Mouse (Mus musculus) lung, postnatal 4 days (tissue): ENCODE results near the gene Prdm8.

Experiments used
- DNase-seq, 2 experiments: peaks; one replicate each; pipeline ENCODE4 v3.0.0; 2021

Prdm8 gene

DNA sequence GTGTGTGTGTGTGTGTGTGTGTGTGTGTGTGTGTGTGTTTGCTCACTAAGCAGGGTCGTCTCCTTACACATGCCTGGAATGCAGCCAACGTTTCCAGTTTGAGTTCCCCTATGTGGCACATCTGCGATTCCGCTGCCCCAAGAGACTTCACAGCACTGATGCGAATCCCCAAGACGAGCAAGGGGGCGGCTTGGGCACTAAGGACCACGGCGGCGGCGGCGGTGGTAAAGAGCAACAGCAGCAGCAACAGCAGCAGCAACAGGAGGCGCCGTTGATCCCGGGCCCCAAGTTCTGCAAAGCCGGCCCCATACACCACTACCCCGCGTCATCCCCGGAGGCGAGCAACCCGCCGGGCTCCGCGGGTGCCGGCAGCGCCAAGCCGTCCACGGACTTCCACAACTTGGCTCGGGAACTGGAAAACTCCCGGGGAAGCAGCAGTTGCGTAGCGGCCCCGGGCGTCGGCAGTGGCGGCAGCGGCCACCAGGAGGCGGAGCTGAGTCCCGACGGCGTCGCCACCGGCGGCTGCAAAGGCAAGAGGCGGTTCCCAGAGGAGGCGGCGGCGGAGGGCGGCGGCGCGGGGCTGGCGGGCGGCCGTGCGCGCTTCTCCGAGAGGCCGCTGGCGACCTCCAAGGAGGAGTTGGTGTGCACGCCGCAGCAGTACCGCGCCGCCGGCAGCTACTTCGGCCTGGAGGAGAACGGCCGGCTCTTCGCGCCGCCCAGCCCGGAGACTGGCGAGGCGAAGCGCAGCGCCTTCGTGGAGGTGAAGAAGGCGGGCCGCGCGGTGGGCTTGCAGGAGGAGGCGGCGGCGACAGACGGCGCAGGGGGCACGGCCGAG, 18.2 kb downstream of the Prdm8 start:
- peak; percentile 90 to 91 for DNase-seq

DNA sequence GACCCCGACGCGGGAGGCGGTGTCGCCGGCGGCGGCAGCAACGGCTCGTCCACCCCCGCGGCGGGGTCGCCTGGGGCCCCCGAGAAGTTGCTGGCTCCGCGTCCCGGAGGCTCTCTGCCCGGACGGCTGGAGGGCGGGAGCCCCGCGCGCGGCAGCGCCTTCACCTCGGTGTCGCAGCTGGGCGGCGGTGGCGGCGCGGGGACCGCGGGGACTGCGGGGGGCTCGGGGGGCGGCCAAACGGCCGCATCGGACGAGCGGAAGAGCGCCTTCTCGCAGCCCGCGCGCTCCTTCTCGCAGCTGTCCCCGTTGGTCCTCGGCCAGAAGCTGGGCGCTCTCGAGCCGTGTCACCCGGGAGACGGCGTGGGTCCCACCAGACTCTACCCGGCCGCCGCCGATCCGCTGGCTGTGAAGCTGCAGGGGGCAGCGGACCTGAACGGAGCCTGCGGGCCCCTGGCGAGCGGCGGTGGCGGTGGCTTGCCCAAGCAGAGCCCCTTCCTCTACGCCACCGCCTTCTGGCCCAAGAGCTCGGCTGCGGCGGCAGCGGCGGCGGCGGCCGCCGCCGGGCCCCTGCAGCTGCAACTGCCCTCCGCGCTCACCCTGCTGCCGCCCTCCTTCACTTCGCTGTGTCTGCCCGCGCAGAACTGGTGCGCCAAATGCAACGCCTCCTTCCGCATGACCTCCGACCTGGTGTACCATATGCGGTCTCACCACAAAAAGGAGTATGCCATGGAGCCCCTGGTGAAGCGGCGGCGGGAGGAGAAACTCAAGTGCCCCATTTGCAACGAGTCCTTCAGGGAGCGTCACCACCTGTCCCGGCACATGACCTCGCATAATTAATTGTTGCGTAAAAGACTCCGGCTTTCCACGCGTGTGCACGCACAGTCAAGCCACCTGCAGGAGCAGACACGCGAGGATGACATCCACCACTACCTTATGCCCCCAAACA, 19.1 kb downstream of the Prdm8 start:
- DNase-seq = peak; percentile 52 to 60

DNA sequence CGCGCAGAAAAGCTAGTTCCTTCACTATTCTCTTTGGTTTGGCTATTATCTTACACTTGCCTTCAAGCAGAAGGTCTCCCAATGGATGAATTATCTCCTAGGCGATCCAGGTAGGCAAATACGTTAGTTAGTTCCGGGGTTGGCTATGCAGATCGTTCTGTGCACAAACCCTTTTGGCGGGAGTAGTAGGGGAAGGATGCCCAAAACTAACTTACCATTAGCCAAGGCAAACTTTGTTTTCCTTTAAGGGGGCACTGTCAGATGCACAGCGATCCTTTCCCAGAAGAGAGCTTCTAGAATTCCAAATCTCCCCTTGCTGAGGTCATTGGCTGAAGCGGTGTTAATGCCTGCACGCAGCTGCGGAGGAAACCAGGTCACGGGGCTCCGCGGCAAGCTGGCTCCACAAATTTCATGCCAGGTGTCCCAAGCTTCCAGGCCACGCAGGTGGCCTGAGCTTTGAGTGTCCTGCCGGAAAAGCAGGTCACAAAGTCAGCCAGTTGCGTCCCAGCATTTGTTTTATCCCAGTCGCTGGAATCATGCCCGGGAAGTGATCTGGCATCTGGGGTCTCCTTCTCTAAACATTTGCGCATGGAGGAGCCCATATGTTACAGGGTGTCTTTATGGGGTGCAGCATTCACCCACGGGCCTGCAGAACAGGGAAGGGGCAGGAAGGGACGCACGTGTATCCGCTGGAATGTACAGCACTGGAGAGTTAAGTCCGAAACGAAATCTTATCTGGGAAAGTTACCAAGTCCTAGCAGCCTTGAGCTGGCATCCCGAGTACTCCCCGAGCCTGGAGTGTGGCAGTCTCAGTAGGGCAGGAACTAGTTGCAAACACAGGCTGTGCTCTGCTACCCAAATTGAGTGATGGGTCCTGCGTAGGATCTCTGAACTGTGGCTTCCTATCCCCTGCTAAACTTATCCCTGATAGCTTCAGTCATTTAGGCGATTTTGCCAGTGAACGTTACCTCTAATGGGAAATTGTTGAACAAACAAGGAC, 22.5 kb downstream of the Prdm8 start:
- DNase-seq = peak; percentile 13 to 40

DNA sequence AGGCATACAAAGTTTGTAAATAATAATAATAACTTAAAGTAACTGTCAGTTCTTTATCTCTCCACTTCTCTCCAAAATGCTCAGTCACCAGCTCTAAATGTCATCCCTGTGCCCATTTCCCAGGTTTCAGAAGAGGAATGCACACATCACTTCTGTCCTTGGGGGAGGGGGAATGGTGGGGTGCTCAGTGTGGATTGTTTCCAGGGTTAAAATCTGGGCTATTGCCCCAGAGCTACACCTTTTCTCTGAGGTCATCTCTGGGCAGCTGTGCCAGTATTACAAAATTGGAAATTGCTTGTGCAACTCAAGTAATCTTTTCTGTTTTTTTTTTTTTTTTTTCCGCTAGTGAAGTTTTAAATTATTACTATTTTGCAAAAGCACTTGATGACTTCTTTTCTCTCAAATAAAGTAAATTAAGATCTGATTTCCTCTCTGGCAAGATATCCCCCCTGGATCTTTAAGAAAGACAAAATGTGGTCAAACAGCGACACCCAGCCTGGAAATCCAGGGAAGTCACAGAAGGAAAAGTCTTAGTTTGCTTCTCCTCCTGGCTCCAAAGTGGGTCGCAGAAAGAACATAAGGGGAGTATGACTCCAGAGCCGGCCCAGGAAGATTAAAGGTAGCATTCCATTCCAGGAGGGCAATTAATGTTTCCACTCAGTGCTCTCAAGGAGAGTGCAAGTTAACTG, 25.4 kb downstream of the Prdm8 start:
- DNase-seq = no peak

DNA sequence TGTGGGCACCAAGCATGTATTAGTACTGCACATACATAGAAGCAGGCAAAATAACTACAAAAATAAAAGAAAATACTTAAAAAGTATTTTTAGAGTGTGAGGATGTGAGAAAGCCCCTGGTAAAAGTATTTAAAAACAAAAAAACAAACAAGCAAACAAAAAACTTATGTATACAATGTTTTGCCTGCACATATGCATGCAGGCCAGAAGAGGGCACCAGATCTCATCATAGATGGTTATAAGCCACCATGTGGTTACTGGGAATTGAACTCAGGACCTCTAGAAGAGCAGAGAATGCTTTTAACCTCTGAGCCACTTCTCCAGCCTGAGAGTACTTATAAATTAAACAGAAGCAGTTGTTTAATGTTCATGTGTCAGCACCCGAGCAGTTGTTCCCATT, 28.0 kb downstream of the Prdm8 start:
- DNase-seq = no peak

DNA sequence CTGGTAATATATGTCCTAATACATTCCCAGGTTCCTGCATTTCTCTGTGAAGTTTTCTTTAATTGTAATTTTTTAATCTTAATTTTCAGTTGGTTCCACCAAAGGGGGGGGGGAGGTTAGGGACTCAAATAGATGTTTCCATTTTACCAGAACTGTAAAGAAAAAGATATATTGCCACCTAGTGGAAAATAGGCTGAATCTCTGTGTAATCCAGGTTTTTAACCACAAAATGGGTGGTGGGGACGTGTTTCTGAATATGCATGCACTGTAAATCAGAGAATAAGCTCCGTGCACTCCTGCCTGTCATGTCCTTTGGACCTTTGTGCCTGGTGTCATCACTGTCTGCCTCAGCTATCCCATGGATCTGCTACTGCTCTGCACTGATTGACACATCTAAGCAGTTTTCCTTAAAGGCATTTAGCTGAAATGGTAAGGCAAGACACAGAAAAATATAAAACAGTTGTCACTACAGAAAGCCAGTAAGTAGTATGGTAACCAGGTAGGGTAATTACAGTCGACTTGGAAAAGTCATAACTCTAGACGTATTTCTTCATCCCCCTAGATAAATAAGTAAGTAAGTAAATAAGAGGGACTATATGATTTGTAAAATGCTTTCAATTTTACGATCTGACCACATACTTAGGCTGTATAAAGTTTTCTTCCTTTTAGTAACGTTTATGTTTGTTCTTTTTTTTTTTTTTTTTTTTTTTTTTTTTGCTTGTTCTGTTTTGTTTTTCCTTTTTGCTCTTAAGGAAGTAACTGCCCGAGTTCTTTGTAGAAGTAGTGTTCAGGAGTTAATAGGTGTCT, 31.6 kb downstream of the Prdm8 start:
- DNase-seq = no peak

DNA sequence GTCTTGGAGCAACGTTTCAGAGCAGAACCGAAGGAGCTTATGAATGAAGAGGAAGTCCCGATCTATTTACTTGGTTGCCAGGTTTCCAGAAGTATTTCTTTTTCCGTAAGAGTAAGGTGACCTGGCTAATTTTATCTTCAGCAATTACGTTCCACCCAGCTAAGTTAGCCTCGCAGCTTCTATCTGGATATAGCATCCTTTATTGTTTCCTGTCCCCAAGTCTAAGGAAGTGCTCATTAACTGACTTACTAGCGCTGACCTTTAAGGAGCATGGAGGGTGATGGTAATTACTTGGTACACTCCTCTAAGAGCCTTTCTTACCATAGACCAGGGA, 32.2 kb downstream of the Prdm8 start:
- no peak for DNase-seq

DNA sequence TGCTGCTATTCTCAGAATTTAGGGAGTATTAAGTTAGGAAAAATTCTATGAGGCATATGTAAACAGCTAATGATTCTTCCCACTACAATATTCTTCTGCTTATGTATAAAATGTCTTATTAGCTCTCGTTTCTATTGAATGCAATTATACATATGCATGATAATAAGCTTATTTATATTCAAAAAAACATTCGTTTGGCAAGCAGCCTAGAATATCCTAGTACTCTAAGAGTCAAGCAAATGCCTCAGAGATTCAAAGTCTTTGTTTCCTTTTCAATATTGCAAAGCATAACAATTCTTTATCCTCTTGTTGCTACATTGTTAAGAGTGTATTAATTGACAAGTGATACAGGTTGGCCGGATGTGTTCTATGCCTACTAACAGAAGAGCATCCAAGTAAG, 34.6 kb downstream of the Prdm8 start:
- no peak for DNase-seq

DNA sequence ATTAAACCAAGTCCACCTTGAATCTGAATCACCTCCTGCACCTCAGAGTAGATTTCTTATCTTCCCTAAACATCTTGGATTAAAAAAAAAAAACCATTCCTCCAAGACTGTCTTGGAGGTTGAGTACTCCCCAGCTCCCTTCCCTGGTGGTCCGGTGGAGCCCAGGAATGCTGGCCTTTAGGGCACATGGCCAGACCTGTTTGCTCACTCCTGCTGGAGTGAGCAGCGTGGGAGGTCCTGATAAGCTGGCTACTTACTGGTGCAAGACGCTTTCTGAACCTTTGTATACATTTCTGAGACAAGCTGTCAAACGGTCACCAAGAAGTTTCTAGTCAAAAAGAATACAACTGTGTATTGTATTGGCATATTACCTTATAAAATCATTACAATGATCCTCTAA, 36.0 kb downstream of the Prdm8 start:
- peak in 1 of 2 experiments; percentile 19 for DNase-seq

DNA sequence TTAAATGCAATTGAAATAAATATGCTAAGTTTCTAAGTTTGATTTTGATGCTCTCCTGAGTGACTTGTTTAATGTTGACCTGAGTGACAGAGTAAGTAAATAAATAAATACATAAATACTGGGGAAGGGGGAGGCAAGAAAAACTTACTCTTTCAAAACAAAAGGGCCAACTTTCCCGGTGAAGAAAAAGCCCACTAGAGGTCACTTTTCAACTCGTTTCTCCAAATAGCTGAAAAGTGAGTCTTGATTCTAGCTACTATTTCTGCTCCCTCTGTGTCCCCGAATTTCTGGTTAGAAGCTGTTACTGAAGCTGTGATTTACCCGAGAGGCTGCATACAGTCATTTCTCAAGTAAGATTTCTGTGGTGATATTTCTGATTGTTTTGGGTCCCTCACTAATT, 45.5 kb downstream of the Prdm8 start:
- no peak for DNase-seq

DNA sequence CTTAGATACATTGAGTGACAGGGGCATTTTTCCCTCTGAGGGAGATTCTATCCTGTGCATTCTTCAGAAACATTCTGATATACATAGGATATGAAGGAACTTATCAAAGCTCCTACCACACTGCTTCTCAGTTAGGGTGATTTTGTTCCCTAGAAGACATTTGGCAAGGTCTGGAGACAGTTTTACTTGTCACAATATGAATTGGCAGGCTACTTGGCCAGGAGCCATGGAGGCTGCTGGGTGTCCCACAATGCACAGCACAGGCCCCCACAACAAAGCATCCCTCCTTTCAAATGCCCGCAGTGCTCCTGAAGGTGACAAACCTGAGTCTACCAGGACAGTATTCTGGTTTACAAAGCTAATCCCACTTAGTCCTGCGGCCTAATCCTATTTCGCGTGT, 55.0 kb downstream of the Prdm8 start:
- no peak for DNase-seq

DNA sequence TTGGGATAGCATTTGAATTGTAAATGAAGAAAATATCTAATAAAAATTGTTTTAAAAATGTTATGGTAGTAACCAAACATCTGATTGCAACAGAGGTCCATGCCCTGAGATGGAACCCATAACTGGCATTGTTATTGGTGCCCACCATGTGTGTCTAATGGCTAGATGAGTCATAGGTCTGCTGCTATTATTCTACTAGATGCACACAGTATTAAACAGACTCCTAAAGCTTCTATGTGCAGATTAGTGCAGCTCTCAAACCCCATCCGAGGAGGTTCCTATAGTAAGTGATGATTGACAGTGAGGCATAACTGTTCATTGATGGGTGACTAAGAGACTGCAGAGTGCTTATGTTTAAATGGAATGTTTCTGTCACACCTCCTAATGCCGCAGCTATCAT, 59.7 kb downstream of the Prdm8 start:
- DNase-seq = no peak

DNA sequence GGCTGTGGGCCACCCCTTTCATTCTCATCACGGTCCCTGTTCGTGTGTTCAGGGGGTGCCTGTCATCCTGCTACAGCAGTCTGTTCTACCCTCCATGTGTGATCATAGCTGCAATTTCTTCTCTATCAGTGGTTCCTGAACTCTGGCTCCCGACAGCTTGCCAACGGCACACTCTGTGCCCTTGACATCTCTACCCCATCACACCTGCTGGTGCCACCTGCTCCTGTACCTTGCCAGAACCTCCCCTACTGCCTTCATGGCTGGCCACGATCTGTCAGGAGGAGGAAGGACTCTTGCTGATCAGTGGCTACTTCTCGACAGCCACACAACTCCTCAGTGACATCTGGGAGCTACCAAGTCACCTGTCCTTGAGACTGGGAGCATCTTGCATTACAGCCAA, 62.5 kb downstream of the Prdm8 start:
- no peak for DNase-seq

DNA sequence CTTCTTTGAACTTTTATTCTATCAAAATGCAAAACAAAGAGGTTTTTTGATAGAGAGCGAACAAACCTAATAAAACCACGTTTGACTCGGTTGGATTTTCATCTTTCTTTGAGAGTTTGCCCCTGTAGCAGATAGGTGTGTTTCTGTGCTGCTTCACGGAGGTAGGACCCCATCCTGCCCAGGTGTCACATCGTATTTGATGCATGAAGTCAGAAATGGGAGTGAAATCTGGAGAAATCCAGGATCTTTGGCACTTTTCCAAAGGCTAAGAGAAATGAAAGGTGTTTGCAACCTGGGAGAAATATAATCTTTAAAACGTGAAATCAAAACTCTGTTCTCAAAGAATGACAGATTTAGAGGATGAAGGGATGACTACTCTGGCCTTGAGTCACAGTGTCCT, 71.5 kb downstream of the Prdm8 start:
- DNase-seq = no peak
